Mouse (Mus musculus) spleen, adult 18-20 months (tissue): Measurements from ENCODE around the gene Gpr137.
A peak's percentile ranks its signal among the peaks of the same experiment; 100 is the strongest.

ENCODE experiments used
- DNase-seq, 2 experiments: peaks; one replicate each; pipeline ENCODE4 v3.0.0; 2022; ENCODE audit warnings: mixed read lengths in 2 of 2

The Gpr137 gene

GRCm38 (mm10) chr19:6940396-6941351 is 1.6 kb downstream of the Gpr137 start:
- DNase-seq = no peak

GRCm38 (mm10) chr19:6939106-6940002 is 2.9 kb downstream of the Gpr137 start:
- no peak for DNase-seq

- DNase-seq = no peak
Observed at GRCm38 (mm10) chr19:6937541-6938465, 4.5 kb downstream of the Gpr137 start.

- no peak for DNase-seq
Observed at GRCm38 (mm10) chr19:6936299-6936698, 6.0 kb downstream of the Gpr137 start.

- no peak for DNase-seq
Observed at GRCm38 (mm10) chr19:6934195-6934977, 7.9 kb downstream of the Gpr137 start, which contains the start of gene Kcnk4. Gene Kcnk4 (minus strand): TSS chr19:6934515.

GRCm38 (mm10) chr19:6933436-6934194 is 8.7 kb downstream of the Gpr137 start:
- DNase-seq = no peak

- DNase-seq = no peak
Observed at GRCm38 (mm10) chr19:6933102-6933435, 9.2 kb downstream of the Gpr137 start.

GRCm38 (mm10) chr19:6932018-6932417 is 10.3 kb downstream of the Gpr137 start:
- DNase-seq = no peak

- DNase-seq = no peak
Observed at GRCm38 (mm10) chr19:6931002-6931401, 11.3 kb downstream of the Gpr137 start.

GRCm38 (mm10) chr19:6928080-6928479 is 14.2 kb downstream of the Gpr137 start:
- DNase-seq = no peak

- no peak for DNase-seq
Observed at GRCm38 (mm10) chr19:6926559-6927255, 15.6 kb downstream of the Gpr137 start.

GRCm38 (mm10) chr19:6925611-6926329 is 16.5 kb downstream of the Gpr137 start:
- no peak for DNase-seq

GRCm38 (mm10) chr19:6925307-6925573 is 17.0 kb downstream of the Gpr137 start, which contains the start of gene Catsperz:
Gene Catsperz (minus strand): TSS chr19:6925380.
- DNase-seq = no peak

- DNase-seq = peak; percentile 68 to 91
Observed at GRCm38 (mm10) chr19:6924461-6925306, 17.6 kb downstream of the Gpr137 start.

- DNase-seq = no peak
Observed at GRCm38 (mm10) chr19:6922901-6923735, 19.2 kb downstream of the Gpr137 start.

- peak; percentile 100 for DNase-seq
Observed at GRCm38 (mm10) chr19:6921647-6922567, 20.4 kb downstream of the Gpr137 start, which contains the start of gene Esrra. Gene Esrra (minus strand): TSS chr19:6921813.
